Mouse (Mus musculus) right cerebral cortex, postnatal 10 days (tissue): ENCODE results near the gene Olfr1320.

Experiments
- DNase-seq, 2 experiments: peaks; one replicate each; pipeline ENCODE4 v3.0.0; 2021; ENCODE audit warnings: low spot score in 2 of 2

Gene Olfr1320

DNA sequence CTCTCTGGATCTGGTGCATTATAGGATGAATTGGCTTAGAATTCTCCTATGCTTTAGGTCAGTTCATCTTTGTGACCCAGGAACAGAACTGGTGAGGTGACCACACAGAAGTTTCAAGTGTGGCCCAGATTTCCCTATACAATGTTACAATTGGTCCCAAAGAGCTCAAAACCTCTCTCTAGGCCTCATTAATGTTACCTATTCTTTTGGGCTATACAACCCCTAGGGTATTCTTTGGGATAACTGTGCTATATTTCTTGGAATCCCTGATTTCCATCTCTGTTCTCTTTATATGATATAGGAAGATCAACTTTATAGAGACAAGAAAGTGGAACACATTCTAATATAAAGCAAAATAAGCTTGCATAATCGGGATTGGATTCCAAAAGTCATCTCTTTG, at the start of gene Olfr1320:
Olfr1320 (plus strand) TSS at position 301 of the 400 bp plus-strand sequence.
- no peak for DNase-seq

DNA sequence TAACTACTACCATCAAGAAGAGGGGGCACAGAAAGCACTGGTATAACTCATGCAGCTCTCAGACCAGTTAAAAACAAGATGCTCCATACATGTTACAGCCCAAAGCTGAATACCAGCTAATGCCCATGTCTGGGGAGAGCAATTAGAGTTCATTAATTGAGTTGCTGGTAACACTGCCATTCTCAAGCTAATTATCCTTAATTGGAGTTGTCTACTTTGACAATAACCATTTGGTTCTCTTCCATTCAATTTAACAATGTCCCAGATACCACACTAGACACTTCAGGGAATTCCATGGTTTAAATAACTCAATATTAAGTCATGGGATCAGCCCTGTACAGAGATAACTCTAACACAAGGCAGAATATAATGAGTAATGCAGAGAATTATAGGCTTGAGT, 44.6 kb upstream of the Olfr1320 start:
- DNase-seq, result no peak

DNA sequence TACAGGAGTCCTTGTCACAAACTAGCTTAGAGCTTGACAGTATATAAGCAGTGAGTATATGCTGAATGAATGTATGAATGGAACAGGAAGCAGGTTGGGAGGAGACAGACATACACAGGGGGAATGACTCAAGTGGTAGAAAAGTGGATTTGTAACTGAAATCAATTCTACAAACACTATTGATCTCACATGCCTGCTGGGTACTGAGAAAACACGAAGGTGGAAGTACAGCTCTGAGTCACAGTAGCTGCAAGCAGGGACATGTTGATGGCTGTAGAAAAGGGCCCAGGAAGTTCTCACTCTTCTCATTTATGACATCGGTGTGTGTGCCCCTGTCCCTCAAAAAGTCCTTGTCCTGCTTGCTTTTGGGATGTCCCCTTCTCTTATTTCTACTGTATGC, 40.9 kb upstream of the Olfr1320 start:
- no peak for DNase-seq

DNA sequence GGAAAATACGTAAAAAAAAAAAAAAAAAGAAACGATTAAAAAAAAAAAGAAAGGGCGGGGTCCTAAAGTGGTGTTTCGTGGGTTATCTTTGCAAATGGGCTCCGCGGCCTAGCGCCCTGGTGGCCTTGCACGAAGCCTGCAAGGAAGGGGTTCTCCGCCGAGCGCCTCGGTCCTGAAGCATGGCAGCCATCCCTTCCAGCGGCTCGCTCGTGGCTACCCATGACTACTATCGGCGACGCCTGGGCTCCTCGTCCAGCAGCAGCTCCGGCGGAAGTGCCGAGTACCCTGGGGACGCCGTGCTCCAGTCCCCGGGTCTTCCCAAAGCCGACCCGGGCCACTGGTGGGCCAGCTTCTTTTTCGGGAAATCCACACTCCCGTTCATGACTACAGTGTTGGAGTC, 11.4 kb upstream of the Olfr1320 start:
- DNase-seq, result peak; percentile 22 to 25
